Mouse (Mus musculus) C2C12 (cell line): ENCODE results near the gene Rims4.

Experiments used
- CEBPB ChIP-seq: IDR thresholded peaks from one replicate; pipeline ENCODE4 v1.6.1; 2011; ENCODE audit warnings: low read depth, mild to moderate bottlenecking, control low read depth, moderate library complexity
- CTCF ChIP-seq: IDR thresholded peaks from one replicate; pipeline ENCODE4 v1.5.1; 2011; ENCODE audit not compliant: control insufficient read depth, insufficient read depth, insufficient read length
- FOSL1 ChIP-seq: IDR thresholded peaks from one replicate; pipeline ENCODE4 v1.8.0; 2011; ENCODE audit warnings: mild to moderate bottlenecking, low read length; ENCODE audit not compliant: poor library complexity, insufficient read depth, severe bottlenecking
- MAX ChIP-seq: IDR thresholded peaks from one replicate; pipeline ENCODE4 v1.6.1; 2011; ENCODE audit warnings: mild to moderate bottlenecking, control low read depth
- MYOD1 ChIP-seq: IDR thresholded peaks from one replicate; pipeline ENCODE4 v1.6.1; 2011; ENCODE audit warnings: low read depth; ENCODE audit not compliant: control insufficient read depth, insufficient read length
- MYOG ChIP-seq: IDR thresholded peaks from one replicate; pipeline ENCODE4 v1.6.1; 2011; ENCODE audit not compliant: control insufficient read depth, insufficient read length; ENCODE audit errors: extremely low read depth
- USF1 ChIP-seq: IDR thresholded peaks from one replicate; pipeline ENCODE4 v1.6.1; 2011; ENCODE audit warnings: low read depth, mild to moderate bottlenecking, control low read depth, moderate library complexity

GRCm38 (mm10) chr2:163904323-163904722 is 14.2 kb downstream of the Rims4 start:
- TF ChIP-seq CTCF (no peak), MAX (no peak), CEBPB (no peak), USF1 (no peak), FOSL1 (no peak), MYOD1 (no peak), MYOG (no peak)
